Mouse (Mus musculus): ENCODE data around the gene Olfr1217. TPM values are rescaled to one million over a fixed set of nuclear protein-coding genes. Genes with fewer than 3 reads are reported as not detected.

The Olfr1217 gene
- polyA plus RNA-seq, 1 experiment from 2014 or later: not detected

DNA sequence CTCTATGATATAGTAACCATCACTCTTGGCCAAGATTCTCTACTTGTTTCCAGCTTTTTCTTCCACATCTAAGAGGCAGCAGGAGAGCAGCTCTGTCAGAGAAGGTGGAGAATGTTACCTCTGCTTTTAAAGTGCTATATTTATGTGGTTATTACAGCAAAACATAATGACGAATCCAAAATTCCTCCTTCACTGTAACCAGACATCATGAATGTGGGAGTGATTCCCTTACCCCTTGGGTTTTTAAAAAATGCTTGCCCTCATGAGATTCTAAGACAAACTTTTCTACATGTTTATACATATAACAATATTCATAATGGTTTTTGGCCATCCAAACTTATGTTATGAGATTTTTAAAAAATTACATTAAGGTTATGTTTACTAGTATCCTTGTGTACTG lies 39.3 kb downstream of the Olfr1217 start, which contains the start of gene Olfr1214:
Olfr1214 (minus strand) TSS at position 101 of the 400 bp plus-strand sequence.
- TF ChIP-seq EP300 (optimal IDR thresholded peaks at IDR 0.05) (no peak), CTCF (IDR thresholded peaks at IDR 0.05; ENCODE audit: low read depth) (no peak)
- no peaks in the 10 kb centered on the region for H3K4me1 ChIP-seq (replicated peaks; ENCODE audit: control insufficient read depth, insufficient read depth)
- H3K27me3 ChIP-seq (ENCODE audit: control insufficient read depth, insufficient read depth, low read length): no peaks in the 10 kb centered on the region
- no peak within 1 kb of the TSS for H3K27ac ChIP-seq (replicated peaks)
- no peak within 1 kb of the TSS for H3K4me2 ChIP-seq (replicated peaks; ENCODE audit: low read depth)
- DNase-seq (ENCODE audit: low spot score) (no peak), ATAC-seq (ENCODE audit: low FRiP score, low TSS enrichment) (no peak)
- H3K36me3 ChIP-seq (ENCODE audit: control insufficient read depth, insufficient read depth, low read length): no peaks in the 10 kb centered on the region
- no peak within 1 kb of the TSS for H3K4me3 ChIP-seq (ENCODE audit: low read depth, low read length)
- WGBS: 82% methylated on average over 1 of the region's 1 CpGs
- no peak within 1 kb of the TSS for H3K9ac ChIP-seq (ENCODE audit: low read length)
- H3K9me3 ChIP-seq (ENCODE audit: control insufficient read depth, low read length): no peaks in the 10 kb centered on the region

- Histone ChIP-seq H3K36me3 (ENCODE audit: control insufficient read depth, insufficient read depth, low read length) (no peaks in the 10 kb centered on the region), H3K9me3 (ENCODE audit: control insufficient read depth, low read length) (no peaks in the 10 kb centered on the region), H3K27ac (replicated peaks) (no peak within 1 kb of the TSS), H3K4me2 (replicated peaks; ENCODE audit: low read depth) (no peak within 1 kb of the TSS), H3K9ac (ENCODE audit: low read length) (no peak within 1 kb of the TSS), H3K4me3 (ENCODE audit: low read depth, low read length) (no peak within 1 kb of the TSS), H3K27me3 (ENCODE audit: control insufficient read depth, insufficient read depth, low read length) (no peaks in the 10 kb centered on the region), H3K4me1 (replicated peaks; ENCODE audit: control insufficient read depth, insufficient read depth) (no peaks in the 10 kb centered on the region)
- DNase-seq (ENCODE audit: low spot score) (no peak), ATAC-seq (ENCODE audit: low FRiP score, low TSS enrichment) (no peak)
- no peak for TF ChIP-seq CTCF (IDR thresholded peaks at IDR 0.05; ENCODE audit: low read depth)
- no peak for TF ChIP-seq EP300 (optimal IDR thresholded peaks at IDR 0.05)
- WGBS: 94% methylated on average over 1 of the region's 1 CpGs
These were observed 51.7 kb downstream of the Olfr1217 start, which contains the start of gene Gm13762 for GRCm38 (mm10) chr2:88980181-88980580. Gene Gm13762 (minus strand): TSS chr2:88980281.

Other genes starting within 250 kb of the Olfr1217 start
- gene Olfr1201, start 239.0 kb downstream of the Olfr1217 start, polyA plus RNA-seq (2015; fragmentation: Nextera tagmentation; extraction: Ambion mirVana): not detected in 2 replicates
- gene Olfr1202, start 217.6 kb downstream of the Olfr1217 start, polyA plus RNA-seq (2015; fragmentation: Nextera tagmentation; extraction: Ambion mirVana): 0.04 TPM in 1 of 2 replicates, not detected in the other
- gene Olfr1205, start 202.3 kb downstream of the Olfr1217 start, polyA plus RNA-seq (2015; fragmentation: Nextera tagmentation; extraction: Ambion mirVana): 0.05 TPM in 1 of 2 replicates, not detected in the other
- not detected in 2 replicates for gene Olfr1204, start 182.8 kb downstream of the Olfr1217 start, polyA plus RNA-seq (2015; fragmentation: Nextera tagmentation; extraction: Ambion mirVana)
- not detected in 2 replicates for gene Olfr1206, start 168.8 kb downstream of the Olfr1217 start, polyA plus RNA-seq (2015; fragmentation: Nextera tagmentation; extraction: Ambion mirVana)
- not detected in 2 replicates for gene Olfr1208, start 129.8 kb downstream of the Olfr1217 start, polyA plus RNA-seq (2015; fragmentation: Nextera tagmentation; extraction: Ambion mirVana)
- not detected in 2 replicates for gene Olfr1209, start 116.9 kb downstream of the Olfr1217 start, polyA plus RNA-seq (2015; fragmentation: Nextera tagmentation; extraction: Ambion mirVana)
- gene Olfr1211, start 94.0 kb downstream of the Olfr1217 start, polyA plus RNA-seq (2015; fragmentation: Nextera tagmentation; extraction: Ambion mirVana): not detected in 2 replicates
- gene Olfr1212, start 78.1 kb downstream of the Olfr1217 start, polyA plus RNA-seq (2015; fragmentation: Nextera tagmentation; extraction: Ambion mirVana): not detected in 2 replicates
- gene Gm13762, start 51.8 kb downstream of the Olfr1217 start, polyA plus RNA-seq (2015; fragmentation: Nextera tagmentation; extraction: Ambion mirVana): not detected in 2 replicates
- not detected in 2 replicates for gene Olfr1214, start 39.4 kb downstream of the Olfr1217 start, polyA plus RNA-seq (2015; fragmentation: Nextera tagmentation; extraction: Ambion mirVana)
- not detected in 2 replicates for gene Olfr1215, start 25.1 kb downstream of the Olfr1217 start, polyA plus RNA-seq (2015; fragmentation: Nextera tagmentation; extraction: Ambion mirVana)
- not detected in 2 replicates for gene Olfr1216, start 13.7 kb downstream of the Olfr1217 start, polyA plus RNA-seq (2015; fragmentation: Nextera tagmentation; extraction: Ambion mirVana)
- gene Olfr1218, start 29.1 kb upstream of the Olfr1217 start, polyA plus RNA-seq (2015; fragmentation: Nextera tagmentation; extraction: Ambion mirVana): not detected in 2 replicates
- not detected in 2 replicates for gene Olfr1219, start 51.4 kb upstream of the Olfr1217 start, polyA plus RNA-seq (2015; fragmentation: Nextera tagmentation; extraction: Ambion mirVana)
- gene Olfr1220, start 74.8 kb upstream of the Olfr1217 start, polyA plus RNA-seq (2015; fragmentation: Nextera tagmentation; extraction: Ambion mirVana): not detected in 2 replicates
- gene Olfr1221, start 85.2 kb upstream of the Olfr1217 start, polyA plus RNA-seq (2015; fragmentation: Nextera tagmentation; extraction: Ambion mirVana): 0.04 TPM in 1 of 2 replicates, not detected in the other
- gene Olfr1222, start 101.0 kb upstream of the Olfr1217 start, polyA plus RNA-seq (2015; fragmentation: Nextera tagmentation; extraction: Ambion mirVana): not detected in 2 replicates
- gene Olfr1223, start 119.5 kb upstream of the Olfr1217 start, polyA plus RNA-seq (2015; fragmentation: Nextera tagmentation; extraction: Ambion mirVana): not detected in 2 replicates
- gene Olfr1224-ps1, start 132.0 kb upstream of the Olfr1217 start, polyA plus RNA-seq (2015; fragmentation: Nextera tagmentation; extraction: Ambion mirVana): not detected in 2 replicates
- gene Olfr1225, start 142.6 kb upstream of the Olfr1217 start, polyA plus RNA-seq (2015; fragmentation: Nextera tagmentation; extraction: Ambion mirVana): not detected in 2 replicates
- gene Olfr1226, start 168.0 kb upstream of the Olfr1217 start, polyA plus RNA-seq (2015; fragmentation: Nextera tagmentation; extraction: Ambion mirVana): 0.01 TPM in 1 of 2 replicates, not detected in the other
- not detected in 2 replicates for gene Olfr1228, start 222.0 kb upstream of the Olfr1217 start, polyA plus RNA-seq (2015; fragmentation: Nextera tagmentation; extraction: Ambion mirVana)